Mouse (Mus musculus) heart, adult 2 months (tissue): Measurements from ENCODE around the gene Rem2. TPM values are rescaled to one million over a fixed set of nuclear protein-coding genes. Genes with fewer than 3 reads are reported as not detected.

Experiments
- DNase-seq, 2 experiments: peaks; one replicate each; pipeline ENCODE4 v3.0.0; 2021
- H3K27ac ChIP-seq: fragments of 200-600 bp; 2 replicates; pipeline ENCODE4 v1.8.1; 2022
- H3K27me3 ChIP-seq: fragments of 200-500 bp; 2 replicates; pipeline ENCODE4 v1.6.1; 2012; ENCODE audit warnings: mild to moderate bottlenecking, low read length, inconsistent platforms, mixed read lengths; ENCODE audit not compliant: control insufficient read depth, insufficient read depth
- H3K36me3 ChIP-seq: fragments of 200-500 bp; 2 replicates; pipeline ENCODE4 v1.6.1; 2012; ENCODE audit warnings: low read length, inconsistent platforms; ENCODE audit not compliant: control insufficient read depth, insufficient read depth
- H3K4me1 ChIP-seq: fragments of 200-500 bp; 2 replicates; pipeline ENCODE4 v1.6.1; 2011; ENCODE audit warnings: low read length; ENCODE audit not compliant: control insufficient read depth, insufficient read depth
- H3K4me3 ChIP-seq: fragments of 200-600 bp; 2 replicates; pipeline ENCODE4 v1.8.1; 2022
- H3K79me2 ChIP-seq: fragments of 200-500 bp; replicated peaks from 2 replicates; pipeline ENCODE4 v1.6.1; 2012; ENCODE audit warnings: mild to moderate bottlenecking, inconsistent platforms, low read length, moderate library complexity, mixed read lengths; ENCODE audit not compliant: control insufficient read depth, insufficient read depth
- H3K9ac ChIP-seq: fragments of 200-500 bp; 2 replicates; pipeline ENCODE4 v1.6.1; 2012; ENCODE audit warnings: low read depth, mild to moderate bottlenecking, control low read depth, inconsistent platforms, low read length, mixed read lengths
- CTCF ChIP-seq: fragments of 200-600 bp; IDR thresholded peaks from 2 replicates; pipeline ENCODE4 v1.8.1; 2022; ENCODE audit warnings: antibody characterized with exemption, mild to moderate bottlenecking, moderate library complexity
- EP300 ChIP-seq: fragments of 200-500 bp; IDR thresholded peaks from 2 replicates; pipeline ENCODE4 v1.6.1; 2011; ENCODE audit warnings: low read depth, low read length, control low read depth; ENCODE audit not compliant: insufficient read depth
- POLR2A ChIP-seq: fragments of 200-500 bp; IDR thresholded peaks from 2 replicates; pipeline ENCODE4 v1.6.1; 2011; ENCODE audit warnings: mild to moderate bottlenecking, low read depth, low read length, control low read depth; ENCODE audit not compliant: insufficient read depth
- WGBS: fragments of 180-500 bp; shearing (Covaris S2); methylation state at CpG from one replicate; pipeline ENCODE4 v1.1.7; 2018; 5-methylcytosine and 5-hydroxymethylcytosine counted together
- intact Hi-C: fragments of 180-260 bp; cut with DNase I; formaldehyde crosslinking; loops from one replicate; pipeline ENCODE4 v1.15.1; 2025
- polyA plus RNA-seq: library from polyadenylated mRNA; depleted of rRNA; stranded (reverse); fragments of >200 nt; gene quantifications from 2 replicates; pipeline ENCODE4 v1.2.3, GENCODE M21; 2012
- total RNA-seq, 2 experiments: library from RNA; stranded (reverse); gene quantifications; 2 replicates each; pipeline ENCODE4 v1.2.3; 2021

Gene Rem2
- total and polyA plus RNA-seq, 3 experiments = not detected

GRCm38 (mm10) chr14:54464293-54465005 lies 11.5 kb upstream of the Rem2 start:
- H3K4me1 ChIP-seq = peaks cover 1% of the 10 kb centered on the region
- DNase-seq = peak; percentile 71 to 77
- no peaks in the 10 kb centered on the region for H3K27me3 ChIP-seq
- TF ChIP-seq POLR2A (0 out of 2 replicates have a peak, but pooled peaks have one; percentile 12), EP300 (0 out of 2 replicates have a peak, but pooled peaks have one; percentile 16), CTCF (peak; percentile 82)
- no peaks in the 10 kb centered on the region; the same call in none of the 2 replicates for H3K36me3 ChIP-seq
- intact Hi-C loops = loop anchor here (5.0 kb wide), 1 partner anchor 53 kb away; the partner anchor contains the start of gene Prmt5
- no peaks in the 10 kb centered on the region for H3K79me2 ChIP-seq
- WGBS = under 1% methylated on average over 56 of the region's 57 CpGs
- peak overlapping the region; percentile 88 for H3K9ac ChIP-seq
- H3K4me3 ChIP-seq = peak overlapping the region; percentile 93
- peak overlapping the region; percentile 87 for H3K27ac ChIP-seq

GRCm38 (mm10) chr14:54471467-54471866 lies 4.4 kb upstream of the Rem2 start:
- peaks cover 2% of the 10 kb centered on the region; the same call in 1 of the 2 replicates for H3K4me1 ChIP-seq
- H3K9ac ChIP-seq = no peak overlapping the region
- TF ChIP-seq POLR2A (0 out of 2 replicates have a peak, but pooled peaks have one; percentile 14), CTCF (no peak), EP300 (no peak)
- no peaks in the 10 kb centered on the region for H3K79me2 ChIP-seq
- 97% methylated on average over 2 of the region's 2 CpGs for WGBS
- H3K27ac ChIP-seq = no peak overlapping the region
- H3K4me3 ChIP-seq = no peak overlapping the region
- DNase-seq = no peak
- peaks cover 2% of the 10 kb centered on the region for H3K27me3 ChIP-seq
- intact Hi-C loops = no loop called here
- no peaks in the 10 kb centered on the region for H3K36me3 ChIP-seq

- Histone ChIP-seq H3K36me3 (no peaks in the 10 kb centered on the region), H3K27ac (no peak overlapping the region), H3K9ac (no peak overlapping the region), H3K4me1 (peaks cover 2% of the 10 kb centered on the region; the same call in 1 of the 2 replicates), H3K27me3 (peaks cover 2% of the 10 kb centered on the region), H3K4me3 (no peak overlapping the region), H3K79me2 (no peaks in the 10 kb centered on the region)
- intact Hi-C loops = no loop called here
- no peak for DNase-seq
- 41% methylated on average over 5 of the region's 5 CpGs for WGBS
- no peak for TF ChIP-seq CTCF
- no peak for TF ChIP-seq EP300
- TF ChIP-seq POLR2A = no peak
These were observed 3.2 kb upstream of the Rem2 start for GRCm38 (mm10) chr14:54472671-54473070.

- Histone ChIP-seq H3K27ac (no peak overlapping the region), H3K36me3 (no peaks in the 10 kb centered on the region), H3K9ac (no peak overlapping the region), H3K79me2 (no peaks in the 10 kb centered on the region), H3K4me3 (no peak overlapping the region), H3K4me1 (peaks cover 2% of the 10 kb centered on the region; the same call in 1 of the 2 replicates), H3K27me3 (peaks cover 4% of the 10 kb centered on the region)
- TF ChIP-seq POLR2A (no peak), EP300 (no peak), CTCF (no peak)
- no peak for DNase-seq
- intact Hi-C loops = no loop called here
- 63% methylated on average over 5 of the region's 5 CpGs for WGBS
These were observed 1.2 kb upstream of the Rem2 start for GRCm38 (mm10) chr14:54474744-54475143.

GRCm38 (mm10) chr14:54477172-54477909 lies 1.4 kb downstream of the Rem2 start:
- H3K4me1 ChIP-seq = peaks cover 2% of the 10 kb centered on the region; the same call in 1 of the 2 replicates
- no peak overlapping the region for H3K27ac ChIP-seq
- TF ChIP-seq POLR2A (no peak), EP300 (no peak), CTCF (no peak)
- intact Hi-C loops = no loop called here
- H3K9ac ChIP-seq = no peak overlapping the region
- H3K4me3 ChIP-seq = no peak overlapping the region
- peaks cover 4% of the 10 kb centered on the region for H3K27me3 ChIP-seq
- H3K79me2 ChIP-seq = no peaks in the 10 kb centered on the region
- DNase-seq = no peak
- 87% methylated on average over 15 of the region's 15 CpGs for WGBS
- H3K36me3 ChIP-seq = no peaks in the 10 kb centered on the region

GRCm38 (mm10) chr14:54479451-54479920 lies 3.6 kb downstream of the Rem2 start:
- intact Hi-C loops = no loop called here
- peaks cover 2% of the 10 kb centered on the region; the same call in 1 of the 2 replicates for H3K4me1 ChIP-seq

More at GRCm38 (mm10) chr14:54479451-54479920, 3.6 kb downstream of the Rem2 start:
- Histone ChIP-seq H3K27ac (no peak overlapping the region), H3K4me3 (peak overlapping the region; percentile 37), H3K9ac (no peak overlapping the region), H3K27me3 (peaks cover 4% of the 10 kb centered on the region), H3K79me2 (no peaks in the 10 kb centered on the region), H3K36me3 (no peaks in the 10 kb centered on the region)
- TF ChIP-seq POLR2A = no peak
- TF ChIP-seq EP300 = no peak
- no peak for TF ChIP-seq CTCF
- WGBS = 3% methylated on average over 40 of the region's 40 CpGs
- DNase-seq = no peak
